Mouse (Mus musculus) embryonic facial prominence, embryonic 13.5 days (tissue): ENCODE measurements at regions not wholly inside any gene's neighbourhood (a gene's known extent, or its start where the extent isn't known, plus 50 kb on each side); places are given as distances from the start of the nearest gene placed in this dataset.

ENCODE experiments used
- ATAC-seq: fragments of 200-750 bp; cut with Nextera tagmentation; 2 replicates; pipeline ENCODE4 v1.8.0; 2017; ENCODE audit warnings: low read depth; ENCODE audit not compliant: insufficient number of reproducible peaks, insufficient read depth, low FRiP score, low TSS enrichment
- H3K27ac ChIP-seq: fragments of 300-500 bp; sonication (generic); 2 replicates; pipeline ENCODE4 v1.5.1; 2015; ENCODE audit warnings: moderate library complexity, mild to moderate bottlenecking, inconsistent platforms
- H3K27me3 ChIP-seq: fragments of 300-500 bp; sonication (generic); 2 replicates; pipeline ENCODE4 v1.6.1; 2015; ENCODE audit warnings: mild to moderate bottlenecking, inconsistent platforms
- H3K36me3 ChIP-seq: fragments of 300-500 bp; sonication (generic); 2 replicates; pipeline ENCODE4 v1.6.1; 2015; ENCODE audit warnings: mild to moderate bottlenecking, inconsistent platforms
- H3K4me1 ChIP-seq: fragments of 300-500 bp; sonication (generic); 2 replicates; pipeline ENCODE4 v1.6.1; 2015; ENCODE audit warnings: inconsistent platforms
- H3K4me2 ChIP-seq: fragments of 300-500 bp; sonication (generic); 2 replicates; pipeline ENCODE4 v1.6.1; 2015; ENCODE audit warnings: moderate library complexity, mild to moderate bottlenecking, inconsistent platforms
- H3K4me3 ChIP-seq: fragments of 300-500 bp; sonication (generic); 2 replicates; pipeline ENCODE4 v1.5.1; 2015; ENCODE audit warnings: mild to moderate bottlenecking, inconsistent platforms
- H3K9ac ChIP-seq: fragments of 300-500 bp; sonication (generic); 2 replicates; pipeline ENCODE4 v1.6.1; 2015; ENCODE audit warnings: mild to moderate bottlenecking, inconsistent platforms
- H3K9me3 ChIP-seq: fragments of 300-500 bp; sonication (generic); 2 replicates; pipeline ENCODE4 v1.6.1; 2016; ENCODE audit warnings: inconsistent platforms
- WGBS: fragments of 180-500 bp; shearing (Covaris S2); methylation state at CpG from one replicate; pipeline ENCODE4 v1.1.7; 2015; ENCODE audit warnings: mixed read lengths; 5-methylcytosine and 5-hydroxymethylcytosine counted together

- Histone ChIP-seq H3K4me2 (no peak overlapping the region), H3K27ac (no peak overlapping the region), H3K27me3 (no peaks in the 10 kb centered on the region), H3K4me3 (no peak overlapping the region), H3K9me3 (no peaks in the 10 kb centered on the region), H3K4me1 (no peaks in the 10 kb centered on the region), H3K9ac (no peak overlapping the region), H3K36me3 (no peaks in the 10 kb centered on the region)
- 85% methylated on average over 5 of the region's 5 CpGs for WGBS
- ATAC-seq = no peak
Measured at GRCm38 (mm10) chr9:71355721-71356120, 130.0 kb downstream of the Polr2m start.
